Mouse (Mus musculus): ENCODE measurements around the gene Schip1. TPM values are rescaled to one million over a fixed set of nuclear protein-coding genes. Genes with fewer than 3 reads are reported as not detected.

Schip1 gene
- total and polyA plus RNA-seq, 2 experiments from 2014 or later, result 108 to 157 TPM

DNA sequence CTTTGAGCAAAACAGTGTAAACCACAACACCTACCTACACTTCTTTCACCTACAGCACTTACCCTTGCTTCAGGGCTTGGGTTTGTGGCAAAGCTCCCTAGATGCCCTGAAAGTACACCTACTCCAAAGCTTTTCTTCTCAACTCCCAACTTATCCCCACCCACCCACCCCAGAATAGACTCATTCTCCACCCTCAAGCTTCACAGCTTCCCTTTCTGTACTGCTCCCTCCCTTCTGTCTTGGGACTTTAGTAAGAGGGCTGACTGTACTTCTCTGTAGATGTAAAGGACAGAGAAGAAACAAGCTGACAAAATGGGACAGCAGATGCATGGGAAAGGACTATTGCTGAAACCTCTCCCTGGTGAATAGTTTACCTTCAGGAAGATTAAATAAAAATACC lies 303.4 kb downstream of the Schip1 start:
- Histone ChIP-seq H3K4me1 (ENCODE audit: insufficient read depth, low read length) (no peaks in the 10 kb centered on the region), H3K27ac (ENCODE audit: low read depth, low read length) (no peak overlapping the region), H3K9ac (replicated peaks; ENCODE audit: low read length, poor library complexity, severe bottlenecking) (no peak overlapping the region), H3K4me2 (ENCODE audit: low read depth, low read length, poor library complexity, severe bottlenecking) (no peak overlapping the region), H3K27me3 (ENCODE audit: insufficient read depth, low read length) (no peaks in the 10 kb centered on the region), H3K9me3 (ENCODE audit: low read length) (no peaks in the 10 kb centered on the region), H3K36me3 (ENCODE audit: insufficient read depth, low read length) (no peaks in the 10 kb centered on the region), H3K4me3 (ENCODE audit: low read depth, low read length) (no peak overlapping the region)
- TF ChIP-seq CTCF (IDR thresholded peaks at IDR 0.05), result no peak
- ATAC-seq (ENCODE audit: low FRiP score) (no peak), DNase-seq (ENCODE audit: low spot score) (no peak)

DNA sequence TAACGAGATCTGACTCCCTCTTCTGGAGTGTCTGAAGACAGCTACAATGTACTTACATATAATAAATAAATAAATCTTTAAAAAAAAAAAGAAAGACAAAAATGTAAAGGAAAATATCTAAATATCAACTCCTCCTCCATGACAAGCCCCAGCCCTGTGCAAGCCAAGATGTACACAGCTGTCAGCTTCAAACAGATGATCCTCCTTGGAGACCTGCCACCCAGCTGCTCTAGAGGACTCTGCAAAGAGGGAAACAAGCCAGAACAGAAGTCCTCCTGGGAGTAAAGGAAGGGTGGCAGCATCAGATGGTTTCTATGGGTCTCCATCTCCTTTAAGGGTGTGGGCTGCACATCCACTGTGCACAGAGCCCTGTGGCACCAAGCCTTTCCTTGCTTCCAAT lies 308.3 kb downstream of the Schip1 start:
- Histone ChIP-seq H3K9me3 (ENCODE audit: low read length) (no peaks in the 10 kb centered on the region), H3K27me3 (ENCODE audit: insufficient read depth, low read length) (no peaks in the 10 kb centered on the region), H3K9ac (replicated peaks; ENCODE audit: low read length, poor library complexity, severe bottlenecking) (no peak overlapping the region), H3K4me1 (ENCODE audit: insufficient read depth, low read length) (no peaks in the 10 kb centered on the region), H3K27ac (ENCODE audit: low read depth, low read length) (no peak overlapping the region), H3K4me3 (ENCODE audit: low read depth, low read length) (no peak overlapping the region), H3K36me3 (ENCODE audit: insufficient read depth, low read length) (no peaks in the 10 kb centered on the region), H3K4me2 (ENCODE audit: low read depth, low read length, poor library complexity, severe bottlenecking) (no peak overlapping the region)
- no peak for TF ChIP-seq CTCF (IDR thresholded peaks at IDR 0.05)
- DNase-seq (ENCODE audit: low spot score), result no peak
- ATAC-seq (ENCODE audit: low FRiP score), result no peak
- WGBS, result no CpG with 5 or more reads among the region's 1 CpGs

GRCm38 (mm10) chr3:68375100-68375508 lies 310.5 kb downstream of the Schip1 start:
- Histone ChIP-seq H3K4me1 (ENCODE audit: insufficient read depth, low read length) (no peaks in the 10 kb centered on the region), H3K4me3 (ENCODE audit: low read depth, low read length) (no peak overlapping the region), H3K36me3 (ENCODE audit: insufficient read depth, low read length) (no peaks in the 10 kb centered on the region), H3K27ac (ENCODE audit: low read depth, low read length) (no peak overlapping the region), H3K4me2 (ENCODE audit: low read depth, low read length, poor library complexity, severe bottlenecking) (no peak overlapping the region), H3K9me3 (ENCODE audit: low read length) (no peaks in the 10 kb centered on the region), H3K9ac (replicated peaks; ENCODE audit: low read length, poor library complexity, severe bottlenecking) (no peak overlapping the region), H3K27me3 (ENCODE audit: insufficient read depth, low read length) (no peaks in the 10 kb centered on the region)
- WGBS, result 46% methylated on average over 10 of the region's 10 CpGs
- ATAC-seq (ENCODE audit: low FRiP score), result no peak
- TF ChIP-seq CTCF (IDR thresholded peaks at IDR 0.05), result no peak
- DNase-seq (ENCODE audit: low spot score), result peak; percentile 21

- peak; percentile 22 for DNase-seq (ENCODE audit: low spot score)
- Histone ChIP-seq H3K9ac (replicated peaks; ENCODE audit: low read length, poor library complexity, severe bottlenecking) (no peak overlapping the region), H3K27ac (ENCODE audit: low read depth, low read length) (no peak overlapping the region), H3K4me2 (ENCODE audit: low read depth, low read length, poor library complexity, severe bottlenecking) (no peak overlapping the region), H3K4me3 (ENCODE audit: low read depth, low read length) (no peak overlapping the region), H3K36me3 (ENCODE audit: insufficient read depth, low read length) (no peaks in the 10 kb centered on the region), H3K27me3 (ENCODE audit: insufficient read depth, low read length) (no peaks in the 10 kb centered on the region), H3K4me1 (ENCODE audit: insufficient read depth, low read length) (no peaks in the 10 kb centered on the region), H3K9me3 (ENCODE audit: low read length) (no peaks in the 10 kb centered on the region)
- ATAC-seq (ENCODE audit: low FRiP score), result peak; percentile 52; the same call in 1 of the 2 replicates
- peak; percentile 51 for TF ChIP-seq CTCF (IDR thresholded peaks at IDR 0.05)
- WGBS, result 62% methylated on average over 7 of the region's 7 CpGs
Measured at GRCm38 (mm10) chr3:68377452-68378198, 313.0 kb downstream of the Schip1 start.

GRCm38 (mm10) chr3:68378799-68379198 lies 314.2 kb downstream of the Schip1 start:
- no peak overlapping the region for H3K4me2 ChIP-seq (ENCODE audit: low read depth, low read length, poor library complexity, severe bottlenecking)
- H3K9ac ChIP-seq (replicated peaks; ENCODE audit: low read length, poor library complexity, severe bottlenecking), result no peak overlapping the region
- H3K36me3 ChIP-seq (ENCODE audit: insufficient read depth, low read length), result no peaks in the 10 kb centered on the region
- H3K27me3 ChIP-seq (ENCODE audit: insufficient read depth, low read length), result no peaks in the 10 kb centered on the region
- H3K4me1 ChIP-seq (ENCODE audit: insufficient read depth, low read length), result no peaks in the 10 kb centered on the region
- H3K9me3 ChIP-seq (ENCODE audit: low read length), result no peaks in the 10 kb centered on the region
- 77% methylated on average over 2 of the region's 2 CpGs for WGBS
- no peak overlapping the region for H3K4me3 ChIP-seq (ENCODE audit: low read depth, low read length)
- no peak for ATAC-seq (ENCODE audit: low FRiP score)
- H3K27ac ChIP-seq (ENCODE audit: low read depth, low read length), result no peak overlapping the region
- DNase-seq (ENCODE audit: low spot score), result no peak
- TF ChIP-seq CTCF (IDR thresholded peaks at IDR 0.05), result no peak

DNA sequence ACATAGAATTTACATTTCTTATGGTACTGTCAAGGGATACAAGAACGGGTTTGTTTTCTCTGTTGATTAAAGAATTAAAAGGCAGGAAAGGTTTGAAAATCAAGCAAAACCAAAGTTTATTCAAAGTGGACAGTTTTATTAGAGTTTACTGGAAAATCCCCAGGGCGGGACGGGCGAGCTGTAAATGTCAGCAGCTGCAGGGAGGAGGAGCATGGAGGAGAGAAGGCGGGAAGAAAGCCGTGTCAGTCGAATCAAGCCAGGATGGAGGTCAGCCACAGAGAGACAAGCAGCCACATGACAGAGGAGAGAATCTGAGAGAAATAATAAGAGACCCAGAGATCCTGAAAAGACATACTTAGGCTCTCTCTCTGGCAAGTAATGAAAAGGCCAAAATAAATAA lies 314.6 kb downstream of the Schip1 start:
- ATAC-seq (ENCODE audit: low FRiP score), result no peak
- no peak for DNase-seq (ENCODE audit: low spot score)
- Histone ChIP-seq H3K36me3 (ENCODE audit: insufficient read depth, low read length) (no peaks in the 10 kb centered on the region), H3K4me3 (ENCODE audit: low read depth, low read length) (no peak overlapping the region), H3K9me3 (ENCODE audit: low read length) (no peaks in the 10 kb centered on the region), H3K4me2 (ENCODE audit: low read depth, low read length, poor library complexity, severe bottlenecking) (no peak overlapping the region), H3K4me1 (ENCODE audit: insufficient read depth, low read length) (no peaks in the 10 kb centered on the region), H3K9ac (replicated peaks; ENCODE audit: low read length, poor library complexity, severe bottlenecking) (no peak overlapping the region), H3K27me3 (ENCODE audit: insufficient read depth, low read length) (no peaks in the 10 kb centered on the region), H3K27ac (ENCODE audit: low read depth, low read length) (no peak overlapping the region)
- WGBS, result 53% methylated on average over 7 of the region's 7 CpGs
- TF ChIP-seq CTCF (IDR thresholded peaks at IDR 0.05), result no peak
